Mouse (Mus musculus) C2C12 (cell line): ENCODE measurements around the gene Dnah8.

ENCODE experiments used
- CTCF ChIP-seq: IDR thresholded peaks from one replicate; pipeline ENCODE4 v1.5.1; 2011; ENCODE audit not compliant: control insufficient read depth, insufficient read depth, insufficient read length
- MAX ChIP-seq: IDR thresholded peaks from one replicate; pipeline ENCODE4 v1.6.1; 2011; ENCODE audit warnings: mild to moderate bottlenecking, control low read depth
- MYOD1 ChIP-seq: IDR thresholded peaks from one replicate; pipeline ENCODE4 v1.6.1; 2011; ENCODE audit warnings: low read depth; ENCODE audit not compliant: control insufficient read depth, insufficient read length

DNA sequence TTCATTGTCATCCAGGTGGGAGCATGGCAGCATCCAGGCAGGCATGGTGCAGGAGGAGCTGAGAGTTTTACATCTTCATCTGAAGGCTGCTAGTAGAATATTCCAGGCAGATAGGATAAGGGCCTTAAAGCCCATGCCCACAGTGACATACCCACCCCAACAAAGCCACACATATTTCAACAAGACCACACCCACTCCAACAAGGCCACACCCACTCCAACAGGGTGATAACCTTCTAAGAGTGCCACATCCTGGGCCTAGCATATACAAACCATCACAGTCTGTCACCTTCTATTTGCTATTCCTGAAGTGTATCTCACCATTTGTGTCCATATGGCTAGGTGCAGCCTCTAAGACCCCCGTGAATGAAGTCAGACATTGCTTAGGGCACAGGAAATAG lies 13.6 kb downstream of the Dnah8 start:
- TF ChIP-seq CTCF (no peak), MYOD1 (no peak), MAX (no peak)
